Mouse (Mus musculus): ENCODE results near the gene Gjc2. TPM values are rescaled to one million over a fixed set of nuclear protein-coding genes. Genes with fewer than 3 reads are reported as not detected.
A peak's percentile ranks its signal among the peaks of the same experiment; 100 is the strongest.

Gjc2 gene
- total and polyA plus RNA-seq, 2 experiments from 2014 or later: 0.31 to 0.76 TPM

DNA sequence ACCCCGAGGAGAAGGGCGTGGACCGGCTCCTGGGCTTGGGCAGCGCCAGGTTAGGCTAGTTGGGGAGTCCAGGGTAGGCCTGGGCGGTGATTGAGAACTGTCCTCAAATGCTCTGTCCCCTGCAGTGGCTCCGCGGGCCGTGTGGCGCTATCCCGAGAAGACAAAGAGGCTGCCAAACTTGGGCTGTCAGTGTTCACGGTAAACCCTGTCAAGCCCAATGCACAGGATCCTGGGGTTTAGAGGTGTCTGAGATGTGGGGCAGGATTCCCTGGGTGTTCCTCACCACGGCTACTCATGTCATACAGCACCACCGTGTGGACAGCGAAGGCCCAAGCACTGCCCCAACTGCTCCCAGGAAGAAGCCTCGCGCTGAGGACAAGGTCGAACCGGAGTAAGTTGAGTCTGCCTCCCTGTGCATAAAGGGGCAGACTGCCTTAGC, 26.0 kb upstream of the Gjc2 start:
- ATAC-seq (peak; percentile 49), DNase-seq (peak; percentile 72)
- peak overlapping the region; percentile 92 for H3K9ac ChIP-seq
- H3K9me3 ChIP-seq (ENCODE audit: low read length): no peaks in the 10 kb centered on the region
- peaks cover 43% of the 10 kb centered on the region for H3K36me3 ChIP-seq (ENCODE audit: insufficient read depth)
- peak overlapping the region; percentile 79 for H3K27ac ChIP-seq (ENCODE audit: low read depth, low read length)
- WGBS: 12% methylated on average over 18 of the region's 18 CpGs
- peak overlapping the region; percentile 98 for H3K4me3 ChIP-seq (ENCODE audit: low read depth, low read length)
- no peaks in the 10 kb centered on the region; the same call in 1 of the 2 replicates for H3K4me1 ChIP-seq (ENCODE audit: insufficient read depth)
- peak; percentile 74 for TF ChIP-seq CTCF (IDR thresholded peaks at IDR 0.05; ENCODE audit: low read depth)
- peak overlapping the region; percentile 79 for H3K4me2 ChIP-seq (ENCODE audit: low read depth)
- H3K27me3 ChIP-seq (ENCODE audit: insufficient read depth, low read length): no peaks in the 10 kb centered on the region

DNA sequence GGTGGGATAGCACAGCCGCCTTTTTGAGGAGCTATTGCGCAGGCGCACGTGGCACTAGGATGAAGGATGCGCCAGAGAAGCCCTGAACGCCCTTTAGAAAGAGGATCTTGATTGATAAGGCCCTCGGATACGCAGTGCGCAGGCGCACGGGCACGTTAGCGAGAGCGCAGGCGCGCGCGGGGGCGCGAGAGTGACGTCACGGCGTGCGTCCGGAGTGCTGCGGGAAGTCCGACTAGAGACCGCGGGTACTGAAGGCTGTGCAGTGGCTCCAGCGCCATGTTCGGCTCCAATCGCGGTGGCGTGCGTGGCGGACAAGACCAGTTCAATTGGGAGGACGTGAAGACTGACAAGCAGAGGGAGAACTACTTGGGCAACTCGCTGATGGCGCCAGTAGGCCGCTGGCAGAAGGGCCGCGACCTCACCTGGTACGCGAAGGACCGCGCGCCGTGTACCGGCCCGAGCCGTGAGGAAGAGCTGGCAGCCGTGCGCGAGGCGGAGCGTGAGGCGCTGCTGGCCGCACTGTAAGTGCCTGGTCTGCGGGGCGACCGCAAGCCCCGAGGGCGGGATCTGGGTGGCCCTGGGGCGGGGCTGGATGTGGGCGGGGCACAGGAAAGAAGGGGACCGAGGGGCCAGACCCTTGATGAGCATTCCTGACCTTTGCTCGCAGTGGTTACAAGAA, 25.3 kb upstream of the Gjc2 start, which contains the start of gene 2310033P09Rik:
2310033P09Rik (plus strand) TSS at position 169 of the 679 bp plus-strand sequence.
- Histone ChIP-seq H3K27me3 (ENCODE audit: insufficient read depth, low read length) (no peaks in the 10 kb centered on the region), H3K9me3 (ENCODE audit: low read length) (no peaks in the 10 kb centered on the region), H3K4me3 (ENCODE audit: low read depth, low read length) (peak within 1 kb of the TSS; percentile 98), H3K27ac (ENCODE audit: low read depth, low read length) (peak within 1 kb of the TSS; percentile 79), H3K4me2 (ENCODE audit: low read depth) (peak within 1 kb of the TSS; percentile 79), H3K4me1 (ENCODE audit: insufficient read depth) (no peaks in the 10 kb centered on the region; the same call in 1 of the 2 replicates), H3K9ac (peak within 1 kb of the TSS; percentile 92), H3K36me3 (ENCODE audit: insufficient read depth) (peaks cover 45% of the 10 kb centered on the region)
- DNase-seq (peak; percentile 99), ATAC-seq (peak; percentile 92)
- TF ChIP-seq CTCF (IDR thresholded peaks at IDR 0.05; ENCODE audit: low read depth): 0 out of 2 replicates have a peak, but pooled peaks have one; percentile 2
- 3% methylated on average over 65 of the region's 67 CpGs for WGBS

DNA sequence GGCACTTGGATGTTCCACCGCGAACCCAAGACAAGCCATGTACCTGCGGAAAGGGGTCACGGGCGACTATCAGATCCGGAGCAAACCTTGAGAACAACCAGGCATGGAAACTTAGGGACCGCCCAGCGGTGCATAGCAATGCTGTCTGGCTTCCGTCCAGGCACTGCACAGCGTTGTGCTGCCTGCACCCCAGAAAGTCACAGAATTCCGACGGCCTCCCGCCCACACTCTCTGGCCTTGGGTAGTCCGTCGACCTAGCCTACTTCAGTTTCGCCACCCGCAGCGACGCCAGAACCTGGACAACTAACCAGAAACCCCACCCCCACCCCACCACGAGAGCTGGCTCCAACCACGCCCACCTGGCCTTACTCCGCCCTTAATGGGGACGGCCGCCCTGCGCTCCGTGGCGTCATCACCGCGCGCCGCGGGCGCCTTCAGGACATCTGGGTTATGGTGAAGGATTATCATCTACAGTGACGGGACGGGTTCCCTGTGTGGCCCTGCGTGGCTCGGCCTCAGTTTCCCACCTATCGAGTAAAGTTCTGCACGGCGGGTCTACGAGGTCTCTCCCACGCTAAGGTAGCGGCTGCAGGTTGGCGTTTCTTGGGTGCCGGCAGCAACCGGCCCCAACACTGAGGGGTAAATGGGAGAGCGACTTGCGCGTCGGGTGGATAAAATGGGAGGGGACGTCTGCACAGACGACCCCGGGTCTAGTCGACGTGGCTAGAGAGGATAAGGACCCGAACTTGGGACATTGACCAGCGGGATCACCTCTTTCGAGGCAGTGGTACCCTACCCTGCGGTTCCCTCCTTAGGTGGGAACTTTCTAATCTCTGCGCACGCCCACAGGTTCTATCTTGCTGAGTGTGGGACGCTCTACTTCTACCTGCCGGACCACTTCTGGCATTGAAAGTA, 19.3 kb upstream of the Gjc2 start, which contains the start of gene Mrpl55:
Mrpl55 (plus strand) TSS at position 406 of the 915 bp plus-strand sequence.
- ATAC-seq (peak; percentile 96), DNase-seq (peak; percentile 96)
- Histone ChIP-seq H3K9me3 (ENCODE audit: low read length) (no peaks in the 10 kb centered on the region), H3K4me1 (ENCODE audit: insufficient read depth) (peaks cover 9% of the 10 kb centered on the region; the same call in 1 of the 2 replicates), H3K9ac (peak within 1 kb of the TSS; percentile 76), H3K4me2 (ENCODE audit: low read depth) (peak within 1 kb of the TSS; percentile 95), H3K27me3 (ENCODE audit: insufficient read depth, low read length) (no peaks in the 10 kb centered on the region), H3K27ac (ENCODE audit: low read depth, low read length) (peak within 1 kb of the TSS; percentile 60; the same call in 1 of the 2 replicates), H3K36me3 (ENCODE audit: insufficient read depth) (peaks cover 18% of the 10 kb centered on the region), H3K4me3 (ENCODE audit: low read depth, low read length) (peak within 1 kb of the TSS; percentile 84)
- no peak for TF ChIP-seq CTCF (IDR thresholded peaks at IDR 0.05; ENCODE audit: low read depth)
- 1% methylated on average over 63 of the region's 63 CpGs for WGBS

DNA sequence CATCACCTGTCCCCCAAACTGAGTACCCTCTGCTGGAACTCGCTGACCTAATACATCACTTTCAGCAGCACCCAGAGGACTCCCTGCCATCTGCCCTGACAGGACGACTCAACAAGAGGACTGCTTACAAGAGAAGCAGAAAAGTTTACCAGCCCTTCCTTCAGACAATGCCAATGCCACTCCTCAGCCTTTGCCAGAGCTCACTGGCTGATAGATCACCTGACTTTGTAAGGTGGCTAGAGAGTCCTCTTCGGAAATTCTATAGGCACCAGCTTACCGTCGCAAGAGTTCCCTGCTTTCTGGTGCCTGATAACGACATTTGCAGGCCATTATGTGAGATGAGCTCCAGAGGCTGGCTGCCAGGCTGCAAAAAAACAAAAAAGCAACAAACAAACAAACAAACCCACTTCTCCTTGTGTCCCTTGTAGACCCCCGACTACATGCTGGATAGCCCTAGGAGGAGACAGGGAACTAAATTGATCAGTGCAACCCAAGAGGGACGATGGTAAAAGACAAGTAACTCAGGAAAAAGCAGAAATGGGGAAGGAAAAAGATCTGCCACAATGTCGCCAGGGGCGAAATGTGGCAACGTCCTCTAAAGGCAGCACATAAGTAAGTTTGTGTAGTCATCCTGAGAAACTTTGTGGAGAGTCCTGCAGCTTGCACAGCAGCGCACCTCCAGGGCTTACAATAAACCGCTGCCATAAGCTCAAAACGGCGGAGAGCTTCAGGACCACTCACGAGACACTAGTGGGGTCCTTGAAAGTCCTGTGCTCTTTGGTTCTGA, 18.4 kb upstream of the Gjc2 start:
- DNase-seq (no peak), ATAC-seq (peak; percentile 18)
- H3K9ac ChIP-seq: peak overlapping the region; percentile 76; the same call in 1 of the 2 replicates
- peaks cover 9% of the 10 kb centered on the region; the same call in 1 of the 2 replicates for H3K4me1 ChIP-seq (ENCODE audit: insufficient read depth)
- peaks cover 16% of the 10 kb centered on the region for H3K36me3 ChIP-seq (ENCODE audit: insufficient read depth)
- H3K4me2 ChIP-seq (ENCODE audit: low read depth): peak overlapping the region; percentile 95
- TF ChIP-seq CTCF (IDR thresholded peaks at IDR 0.05; ENCODE audit: low read depth): no peak
- H3K4me3 ChIP-seq (ENCODE audit: low read depth, low read length): peak overlapping the region; percentile 84
- no peak overlapping the region for H3K27ac ChIP-seq (ENCODE audit: low read depth, low read length)
- no peaks in the 10 kb centered on the region for H3K27me3 ChIP-seq (ENCODE audit: insufficient read depth, low read length)
- no peaks in the 10 kb centered on the region for H3K9me3 ChIP-seq (ENCODE audit: low read length)
- WGBS: 33% methylated on average over 16 of the region's 16 CpGs

DNA sequence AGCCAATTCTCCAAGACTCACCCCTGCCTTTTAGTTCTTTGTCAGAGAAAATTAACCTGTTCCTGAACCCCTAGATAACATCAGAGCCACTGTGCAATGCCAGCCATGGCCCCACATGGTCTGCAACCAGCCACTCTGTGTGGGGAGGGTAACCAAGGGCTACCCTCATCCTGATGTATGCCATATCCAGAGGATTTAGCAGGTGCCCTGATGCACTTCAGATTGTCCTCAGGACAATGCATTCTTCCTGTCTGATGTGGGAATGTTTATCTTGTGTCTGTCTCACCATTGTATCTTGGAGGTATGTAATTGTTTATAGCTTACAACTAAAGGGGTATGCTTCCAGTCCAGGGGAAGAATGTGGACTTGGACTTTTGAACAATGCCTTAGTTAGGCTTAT, 13.2 kb upstream of the Gjc2 start:
- Histone ChIP-seq H3K27ac (ENCODE audit: low read depth, low read length) (no peak overlapping the region), H3K9me3 (ENCODE audit: low read length) (no peaks in the 10 kb centered on the region), H3K4me3 (ENCODE audit: low read depth, low read length) (no peak overlapping the region), H3K9ac (no peak overlapping the region), H3K4me2 (ENCODE audit: low read depth) (no peak overlapping the region), H3K27me3 (ENCODE audit: insufficient read depth, low read length) (no peaks in the 10 kb centered on the region), H3K36me3 (ENCODE audit: insufficient read depth) (no peaks in the 10 kb centered on the region), H3K4me1 (ENCODE audit: insufficient read depth) (peaks cover 2% of the 10 kb centered on the region; the same call in 1 of the 2 replicates)
- no peak for TF ChIP-seq CTCF (IDR thresholded peaks at IDR 0.05; ENCODE audit: low read depth)
- ATAC-seq: no peak
- DNase-seq: no peak

DNA sequence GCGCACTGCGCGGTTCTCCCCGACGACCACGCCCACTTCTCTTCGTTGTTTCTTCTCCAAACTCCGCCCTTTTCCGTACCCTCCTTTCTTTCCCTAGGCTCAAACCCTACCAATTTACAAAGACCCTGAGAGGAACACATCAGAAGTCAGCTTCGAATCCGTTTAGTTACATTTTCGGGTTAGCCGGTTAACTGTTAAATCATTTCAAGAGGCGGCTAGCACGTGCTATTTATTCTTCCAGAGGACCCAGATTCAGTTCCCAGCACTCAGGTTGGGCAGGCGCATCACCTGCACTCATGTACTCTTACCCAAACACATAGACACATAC, 9.0 kb upstream of the Gjc2 start, which contains the start of gene Guk1:
Guk1 (minus strand) TSS at position 154 of the 328 bp plus-strand sequence.
- peak within 1 kb of the TSS; percentile 80 for H3K9ac ChIP-seq
- ATAC-seq (0 out of 2 replicates have a peak, but pooled peaks have one; percentile 4), DNase-seq (no peak)
- no peaks in the 10 kb centered on the region; the same call in 1 of the 2 replicates for H3K4me1 ChIP-seq (ENCODE audit: insufficient read depth)
- H3K27ac ChIP-seq (ENCODE audit: low read depth, low read length): peak within 1 kb of the TSS; percentile 87
- no peaks in the 10 kb centered on the region for H3K9me3 ChIP-seq (ENCODE audit: low read length)
- 0 out of 2 replicates have a peak, but pooled peaks cover 2% of the 10 kb centered on the region for H3K36me3 ChIP-seq (ENCODE audit: insufficient read depth)
- WGBS: 5% methylated on average over 16 of the region's 16 CpGs
- no peaks in the 10 kb centered on the region for H3K27me3 ChIP-seq (ENCODE audit: insufficient read depth, low read length)
- H3K4me3 ChIP-seq (ENCODE audit: low read depth, low read length): peak within 1 kb of the TSS; percentile 62
- peak within 1 kb of the TSS; percentile 51 for H3K4me2 ChIP-seq (ENCODE audit: low read depth)
- TF ChIP-seq CTCF (IDR thresholded peaks at IDR 0.05; ENCODE audit: low read depth): no peak

All from forebrain, postnatal 0 days (tissue).